Mouse (Mus musculus) kidney, postnatal 25 days (tissue): ENCODE measurements around the gene Zfyve1.
A peak's percentile ranks its signal among the peaks of the same experiment; 100 is the strongest.

Source experiments
- DNase-seq, 2 experiments: peaks; one replicate each; pipeline ENCODE4 v3.0.0; 2021; ENCODE audit warnings: mixed read lengths in 2 of 2

Gene Zfyve1

GRCm38 (mm10) chr12:83580283-83580682, 16.7 kb downstream of the Zfyve1 start:
- peak; percentile 49 to 73 for DNase-seq

GRCm38 (mm10) chr12:83578896-83579569, 18.0 kb downstream of the Zfyve1 start:
- peak; percentile 52 to 86 for DNase-seq

GRCm38 (mm10) chr12:83578356-83578755, 18.7 kb downstream of the Zfyve1 start:
- no peak for DNase-seq

GRCm38 (mm10) chr12:83577445-83577844, 19.6 kb downstream of the Zfyve1 start:
- DNase-seq: no peak

- DNase-seq: no peak
Measured at GRCm38 (mm10) chr12:83572717-83573116, 24.3 kb downstream of the Zfyve1 start.

GRCm38 (mm10) chr12:83569866-83570265, 27.2 kb downstream of the Zfyve1 start:
- DNase-seq: no peak

GRCm38 (mm10) chr12:83562589-83562988, 34.4 kb downstream of the Zfyve1 start:
- no peak for DNase-seq

- no peak for DNase-seq
Measured at GRCm38 (mm10) chr12:83560189-83560588, 36.8 kb downstream of the Zfyve1 start.

GRCm38 (mm10) chr12:83558496-83558895, 38.5 kb downstream of the Zfyve1 start:
- no peak for DNase-seq

- DNase-seq: no peak
Measured at GRCm38 (mm10) chr12:83555605-83556004, 41.4 kb downstream of the Zfyve1 start.

GRCm38 (mm10) chr12:83553816-83554215, 43.2 kb downstream of the Zfyve1 start:
- no peak for DNase-seq

- DNase-seq: no peak
Measured at GRCm38 (mm10) chr12:83551305-83551704, 45.7 kb downstream of the Zfyve1 start.

- no peak for DNase-seq
Measured at GRCm38 (mm10) chr12:83544791-83545190, 52.2 kb downstream of the Zfyve1 start.

- DNase-seq: no peak
Measured at GRCm38 (mm10) chr12:83543997-83544396, 53.0 kb downstream of the Zfyve1 start.

- DNase-seq: no peak
Measured at GRCm38 (mm10) chr12:83536039-83536438, 61.0 kb downstream of the Zfyve1 start.

GRCm38 (mm10) chr12:83535428-83535827, 61.6 kb downstream of the Zfyve1 start:
- no peak for DNase-seq

- DNase-seq: no peak
Measured at GRCm38 (mm10) chr12:83534190-83534589, 62.8 kb downstream of the Zfyve1 start.

GRCm38 (mm10) chr12:83532966-83533365, 64.1 kb downstream of the Zfyve1 start:
- DNase-seq: peak in 1 of 2 experiments; percentile 57

GRCm38 (mm10) chr12:83531992-83532391, 65.0 kb downstream of the Zfyve1 start:
- no peak for DNase-seq

- no peak for DNase-seq
Measured at GRCm38 (mm10) chr12:83528665-83529064, 68.4 kb downstream of the Zfyve1 start.

GRCm38 (mm10) chr12:83527816-83528215, 69.2 kb downstream of the Zfyve1 start:
- no peak for DNase-seq

GRCm38 (mm10) chr12:83525822-83526544, 71.0 kb downstream of the Zfyve1 start:
- DNase-seq: no peak

- DNase-seq: no peak
Measured at GRCm38 (mm10) chr12:83524329-83524728, 72.7 kb downstream of the Zfyve1 start.

GRCm38 (mm10) chr12:83523892-83524291, 73.1 kb downstream of the Zfyve1 start:
- DNase-seq: no peak
